Mouse (Mus musculus) C2C12 (cell line): ENCODE results near the gene Ppp1r12b. TPM values are rescaled to one million over a fixed set of nuclear protein-coding genes. Genes with fewer than 3 reads are reported as not detected.

ENCODE experiments used
- H3K27me3 ChIP-seq: one replicate; pipeline ENCODE4 v1.6.1; 2011; ENCODE audit not compliant: control insufficient read depth, insufficient read depth, insufficient read length
- H3K36me3 ChIP-seq: one replicate; pipeline ENCODE4 v1.6.1; 2011; ENCODE audit not compliant: control insufficient read depth, insufficient read depth
- H3K4me3 ChIP-seq: one replicate; pipeline ENCODE4 v1.5.1; 2011; ENCODE audit warnings: mild to moderate bottlenecking, control low read depth; ENCODE audit not compliant: poor library complexity, insufficient read depth, severe bottlenecking
- H3K79me2 ChIP-seq: one replicate; pipeline ENCODE4 v1.6.1; 2011; ENCODE audit not compliant: control insufficient read depth, insufficient read depth
- H3K79me3 ChIP-seq: one replicate; pipeline ENCODE4 v1.6.1; 2011; ENCODE audit warnings: low read depth, control low read depth
- H3ac ChIP-seq: one replicate; pipeline ENCODE3; 2011; ENCODE audit warnings: low read depth; ENCODE audit not compliant: control insufficient read depth, insufficient read length
- CEBPB ChIP-seq: IDR thresholded peaks from one replicate; pipeline ENCODE4 v1.6.1; 2011; ENCODE audit warnings: low read depth, mild to moderate bottlenecking, control low read depth, moderate library complexity
- CTCF ChIP-seq: IDR thresholded peaks from one replicate; pipeline ENCODE4 v1.5.1; 2011; ENCODE audit not compliant: control insufficient read depth, insufficient read depth, insufficient read length
- FOSL1 ChIP-seq: IDR thresholded peaks from one replicate; pipeline ENCODE4 v1.8.0; 2011; ENCODE audit warnings: mild to moderate bottlenecking, low read length; ENCODE audit not compliant: poor library complexity, insufficient read depth, severe bottlenecking
- MAX ChIP-seq: IDR thresholded peaks from one replicate; pipeline ENCODE4 v1.6.1; 2011; ENCODE audit warnings: mild to moderate bottlenecking, control low read depth
- MYOD1 ChIP-seq: IDR thresholded peaks from one replicate; pipeline ENCODE4 v1.6.1; 2011; ENCODE audit warnings: low read depth; ENCODE audit not compliant: control insufficient read depth, insufficient read length
- MYOG ChIP-seq: IDR thresholded peaks from one replicate; pipeline ENCODE4 v1.6.1; 2011; ENCODE audit not compliant: control insufficient read depth, insufficient read length; ENCODE audit errors: extremely low read depth
- USF1 ChIP-seq: IDR thresholded peaks from one replicate; pipeline ENCODE4 v1.6.1; 2011; ENCODE audit warnings: low read depth, mild to moderate bottlenecking, control low read depth, moderate library complexity
- polyA plus RNA-seq: library from polyadenylated mRNA; unstranded; fragments of >200 nt; fragmentation: generic; extraction: Trizol; gene quantifications from one replicate; pipeline ENCODE4 v1.2.1, GENCODE M21; 2012; ENCODE audit warnings: missing spikeins

Gene Ppp1r12b
- polyA plus RNA-seq, 1 experiment: 1.5 TPM

- H3K79me3 ChIP-seq: no peaks in the 10 kb centered on the region
- no peaks in the 10 kb centered on the region for H3K27me3 ChIP-seq
- no peak overlapping the region for H3ac ChIP-seq
- H3K36me3 ChIP-seq: no peaks in the 10 kb centered on the region
- no peak overlapping the region for H3K4me3 ChIP-seq
- TF ChIP-seq CEBPB: no peak
- TF ChIP-seq MYOD1: no peak
- H3K79me2 ChIP-seq: no peaks in the 10 kb centered on the region
These were observed 170.8 kb downstream of the Ppp1r12b start for GRCm38 (mm10) chr1:134784911-134785310.

- TF ChIP-seq FOSL1 (no peak), MYOD1 (no peak), MAX (no peak), USF1 (no peak), CTCF (no peak), CEBPB (no peak), MYOG (no peak)
- Histone ChIP-seq H3K79me3 (no peaks in the 10 kb centered on the region), H3K27me3 (no peaks in the 10 kb centered on the region), H3K79me2 (no peaks in the 10 kb centered on the region), H3K36me3 (no peaks in the 10 kb centered on the region), H3ac (no peak overlapping the region), H3K4me3 (no peak overlapping the region)
These were observed 171.3 kb downstream of the Ppp1r12b start for GRCm38 (mm10) chr1:134784481-134784880.

GRCm38 (mm10) chr1:134783958-134784357 lies 171.8 kb downstream of the Ppp1r12b start:
- H3ac ChIP-seq: no peak overlapping the region
- H3K4me3 ChIP-seq: no peak overlapping the region
- no peak for TF ChIP-seq MAX

GRCm38 (mm10) chr1:134782797-134783196 lies 172.9 kb downstream of the Ppp1r12b start:
- H3K4me3 ChIP-seq: no peak overlapping the region
- no peak overlapping the region for H3ac ChIP-seq
- H3K79me3 ChIP-seq: no peaks in the 10 kb centered on the region
- no peaks in the 10 kb centered on the region for H3K36me3 ChIP-seq
- H3K79me2 ChIP-seq: no peaks in the 10 kb centered on the region
- no peaks in the 10 kb centered on the region for H3K27me3 ChIP-seq
- TF ChIP-seq FOSL1: no peak

More at GRCm38 (mm10) chr1:134783958-134784357, 171.8 kb downstream of the Ppp1r12b start:
- H3K79me3 ChIP-seq: no peaks in the 10 kb centered on the region
- H3K27me3 ChIP-seq: no peaks in the 10 kb centered on the region
- no peaks in the 10 kb centered on the region for H3K36me3 ChIP-seq
- no peaks in the 10 kb centered on the region for H3K79me2 ChIP-seq

- peaks cover 8% of the 10 kb centered on the region for H3K36me3 ChIP-seq
- no peaks in the 10 kb centered on the region for H3K79me3 ChIP-seq
- H3K27me3 ChIP-seq: no peaks in the 10 kb centered on the region
- no peak for TF ChIP-seq MYOG
- no peak for TF ChIP-seq FOSL1
- no peak for TF ChIP-seq MYOD1
- TF ChIP-seq CEBPB: no peak
- TF ChIP-seq MAX: no peak
- TF ChIP-seq CTCF: no peak
- no peak for TF ChIP-seq USF1
- H3ac ChIP-seq: no peak overlapping the region
- no peaks in the 10 kb centered on the region for H3K79me2 ChIP-seq
- no peak overlapping the region for H3K4me3 ChIP-seq
These were observed 177.7 kb downstream of the Ppp1r12b start for GRCm38 (mm10) chr1:134777936-134778548.

GRCm38 (mm10) chr1:134777201-134777885 lies 178.4 kb downstream of the Ppp1r12b start:
- Histone ChIP-seq H3K27me3 (no peaks in the 10 kb centered on the region), H3K36me3 (peaks cover 8% of the 10 kb centered on the region), H3K4me3 (no peak overlapping the region), H3K79me3 (no peaks in the 10 kb centered on the region), H3K79me2 (no peaks in the 10 kb centered on the region), H3ac (no peak overlapping the region)
- TF ChIP-seq MYOD1 (no peak), CTCF (no peak), MAX (no peak), USF1 (no peak), CEBPB (no peak), FOSL1 (no peak), MYOG (no peak)
